Mouse (Mus musculus) lung, postnatal 10 days (tissue): ENCODE results near the gene Otor.
A peak's percentile ranks its signal among the peaks of the same experiment; 100 is the strongest.

Experiments used
- DNase-seq: peaks from one replicate; pipeline ENCODE4 v3.0.0; 2021

Otor gene

GRCm38 (mm10) chr2:143078198-143078851, at the start of gene Otor:
Gene Otor (plus strand): TSS chr2:143078473.
- no peak for DNase-seq

- DNase-seq = no peak
Observed at GRCm38 (mm10) chr2:143031283-143031682, 47.0 kb upstream of the Otor start.

- DNase-seq = no peak
Observed at GRCm38 (mm10) chr2:143032378-143033255, 45.7 kb upstream of the Otor start.

- DNase-seq = peak; percentile 4
Observed at GRCm38 (mm10) chr2:143034350-143035085, 43.8 kb upstream of the Otor start.

- no peak for DNase-seq
Observed at GRCm38 (mm10) chr2:143035086-143035593, 43.1 kb upstream of the Otor start.

- no peak for DNase-seq
Observed at GRCm38 (mm10) chr2:143041596-143041995, 36.7 kb upstream of the Otor start.

GRCm38 (mm10) chr2:143055251-143055650, 23.0 kb upstream of the Otor start:
- DNase-seq = no peak

- no peak for DNase-seq
Observed at GRCm38 (mm10) chr2:143056736-143057135, 21.5 kb upstream of the Otor start.

- DNase-seq = no peak
Observed at GRCm38 (mm10) chr2:143062432-143062811, 15.9 kb upstream of the Otor start.

GRCm38 (mm10) chr2:143062812-143063792, 15.2 kb upstream of the Otor start, which contains the start of gene Snrpb2:
Gene Snrpb2 (plus strand): TSS chr2:143063039.
- peak; percentile 94 for DNase-seq

GRCm38 (mm10) chr2:143065914-143066313, 12.4 kb upstream of the Otor start:
- no peak for DNase-seq

GRCm38 (mm10) chr2:143081693-143082092, 3.4 kb downstream of the Otor start:
- peak; percentile 5 for DNase-seq

GRCm38 (mm10) chr2:143084852-143085397, 6.7 kb downstream of the Otor start:
- DNase-seq = no peak

GRCm38 (mm10) chr2:143089866-143090265, 11.6 kb downstream of the Otor start:
- no peak for DNase-seq

- DNase-seq = peak; percentile 69
Observed at GRCm38 (mm10) chr2:143093726-143094125, 15.5 kb downstream of the Otor start.

GRCm38 (mm10) chr2:143094761-143095160, 16.5 kb downstream of the Otor start:
- DNase-seq = no peak

- DNase-seq = no peak
Observed at GRCm38 (mm10) chr2:143097170-143097569, 18.9 kb downstream of the Otor start.

GRCm38 (mm10) chr2:143113859-143114258, 35.6 kb downstream of the Otor start:
- peak; percentile 10 for DNase-seq

- no peak for DNase-seq
Observed at GRCm38 (mm10) chr2:143114716-143115115, 36.4 kb downstream of the Otor start.

GRCm38 (mm10) chr2:143117453-143117852, 39.2 kb downstream of the Otor start:
- DNase-seq = no peak

- DNase-seq = no peak
Observed at GRCm38 (mm10) chr2:143118221-143118620, 39.9 kb downstream of the Otor start.
